Mouse (Mus musculus) cortical plate, adult 2 months (tissue): ENCODE data around the gene Rab11fip2.

Experiments used
- CTCF ChIP-seq: fragments of 200-500 bp; IDR thresholded peaks from 2 replicates; pipeline ENCODE4 v1.5.1; 2011; ENCODE audit warnings: mild to moderate bottlenecking, control low read depth, low read length; ENCODE audit not compliant: insufficient read depth; ENCODE audit errors: extremely low read depth
- POLR2A ChIP-seq: fragments of 200-500 bp; IDR thresholded peaks from 2 replicates; pipeline ENCODE4 v1.6.1; 2011; ENCODE audit warnings: mild to moderate bottlenecking, low read length, control low read depth; ENCODE audit not compliant: insufficient read depth; ENCODE audit errors: extremely low read depth

- TF ChIP-seq CTCF: no peak
- TF ChIP-seq POLR2A: no peak
Observed at GRCm38 (mm10) chr19:59932085-59932484, 11.4 kb downstream of the Rab11fip2 start.
